Mouse (Mus musculus) heart, embryonic 11.5 days (tissue): ENCODE measurements around the gene Trip4. TPM values are rescaled to one million over a fixed set of nuclear protein-coding genes. Genes with fewer than 3 reads are reported as not detected.

ENCODE experiments used
- ATAC-seq: fragments of 200-750 bp; cut with Nextera tagmentation; replicated peaks from 2 replicates; pipeline ENCODE4 v1.8.0; 2017; ENCODE audit warnings: moderate library complexity; ENCODE audit not compliant: insufficient number of reproducible peaks, low FRiP score, low TSS enrichment
- H3K27ac ChIP-seq: fragments of 300-500 bp; sonication (generic); 2 replicates; pipeline ENCODE4 v1.5.1; 2014; ENCODE audit warnings: mild to moderate bottlenecking, low read depth, low read length
- H3K27me3 ChIP-seq: fragments of 300-500 bp; sonication (generic); 2 replicates; pipeline ENCODE4 v1.6.1; 2014; ENCODE audit warnings: mild to moderate bottlenecking, low read length, mixed read lengths; ENCODE audit not compliant: control insufficient read depth, insufficient read depth
- H3K36me3 ChIP-seq: fragments of 300-500 bp; sonication (generic); 2 replicates; pipeline ENCODE4 v1.6.1; 2014; ENCODE audit warnings: mild to moderate bottlenecking, low read length, moderate library complexity, mixed read lengths; ENCODE audit not compliant: control insufficient read depth, insufficient read depth
- H3K4me1 ChIP-seq: fragments of 300-500 bp; sonication (generic); 2 replicates; pipeline ENCODE4 v1.6.1; 2014; ENCODE audit warnings: low read length; ENCODE audit not compliant: control insufficient read depth, insufficient read depth
- H3K4me2 ChIP-seq: fragments of 300-500 bp; sonication (generic); 2 replicates; pipeline ENCODE4 v1.6.1; 2014; ENCODE audit warnings: mild to moderate bottlenecking, moderate library complexity
- H3K4me3 ChIP-seq: fragments of 300-500 bp; sonication (generic); 2 replicates; pipeline ENCODE4 v1.5.1; 2014; ENCODE audit warnings: low read depth, low read length
- H3K9ac ChIP-seq: fragments of 300-500 bp; sonication (generic); 2 replicates; pipeline ENCODE4 v1.6.1; 2014; ENCODE audit warnings: mild to moderate bottlenecking, low read depth, low read length, moderate library complexity
- H3K9me3 ChIP-seq: fragments of 300-500 bp; sonication (generic); replicated peaks from 2 replicates; pipeline ENCODE4 v1.6.1; 2016; ENCODE audit warnings: low read length; ENCODE audit not compliant: control insufficient read depth
- WGBS: fragments of 180-500 bp; shearing (Covaris S2); extraction: QIAGEN DNeasy Blood & Tissue Kit; methylation state at CpG from one replicate; pipeline ENCODE4 v1.1.7; 2014; ENCODE audit not compliant: insufficient replicate concordance; 5-methylcytosine and 5-hydroxymethylcytosine counted together
- polyA plus RNA-seq: library from polyadenylated mRNA; unstranded; fragments of >200 nt; fragmentation: Nextera tagmentation; extraction: Ambion mirVana; gene quantifications from 2 replicates; pipeline ENCODE4 v1.2.1, GENCODE M21; 2014

Gene Trip4
- polyA plus RNA-seq, 1 experiment from 2014 or later, result 29.6 TPM

GRCm38 (mm10) chr9:65850203-65850602 lies 58.4 kb downstream of the Trip4 start:
- Histone ChIP-seq H3K27ac (no peak overlapping the region), H3K36me3 (peaks cover 7% of the 10 kb centered on the region), H3K4me3 (no peak overlapping the region), H3K9me3 (no peaks in the 10 kb centered on the region), H3K4me2 (no peak overlapping the region), H3K4me1 (peaks cover 4% of the 10 kb centered on the region), H3K9ac (no peak overlapping the region), H3K27me3 (no peaks in the 10 kb centered on the region)
- ATAC-seq, result no peak
- 30% methylated on average over 1 of the region's 1 CpGs for WGBS

- H3K4me2 ChIP-seq, result no peak overlapping the region
- H3K4me3 ChIP-seq, result no peak overlapping the region
- H3K9ac ChIP-seq, result no peak overlapping the region
- H3K9me3 ChIP-seq, result no peaks in the 10 kb centered on the region
- H3K4me1 ChIP-seq, result peaks cover 4% of the 10 kb centered on the region
- no peak for ATAC-seq
- peaks cover 4% of the 10 kb centered on the region for H3K36me3 ChIP-seq
- no peak overlapping the region for H3K27ac ChIP-seq
- no peaks in the 10 kb centered on the region for H3K27me3 ChIP-seq
These were observed 60.4 kb downstream of the Trip4 start for GRCm38 (mm10) chr9:65848154-65848553.

GRCm38 (mm10) chr9:65844421-65845165 lies 64.0 kb downstream of the Trip4 start:
- WGBS, result 86% methylated on average over 7 of the region's 7 CpGs

GRCm38 (mm10) chr9:65839841-65840240 lies 68.8 kb downstream of the Trip4 start:
- Histone ChIP-seq H3K4me2 (no peak overlapping the region), H3K36me3 (peaks cover 5% of the 10 kb centered on the region), H3K4me3 (no peak overlapping the region), H3K27me3 (no peaks in the 10 kb centered on the region), H3K9me3 (no peaks in the 10 kb centered on the region), H3K4me1 (no peaks in the 10 kb centered on the region), H3K27ac (no peak overlapping the region), H3K9ac (no peak overlapping the region)
- WGBS, result 100% methylated on average over 1 of the region's 1 CpGs
- no peak for ATAC-seq

More at GRCm38 (mm10) chr9:65844421-65845165, 64.0 kb downstream of the Trip4 start:
- Histone ChIP-seq H3K9me3 (no peaks in the 10 kb centered on the region), H3K9ac (no peak overlapping the region), H3K27ac (no peak overlapping the region), H3K4me2 (no peak overlapping the region), H3K36me3 (peaks cover 2% of the 10 kb centered on the region), H3K4me1 (peaks cover 4% of the 10 kb centered on the region), H3K27me3 (no peaks in the 10 kb centered on the region), H3K4me3 (no peak overlapping the region)
- no peak for ATAC-seq

- H3K4me2 ChIP-seq, result no peak overlapping the region
- H3K9me3 ChIP-seq, result no peaks in the 10 kb centered on the region
- H3K27ac ChIP-seq, result no peak overlapping the region
- no peak for ATAC-seq
- no peak overlapping the region for H3K4me3 ChIP-seq
- no peak overlapping the region for H3K9ac ChIP-seq
- H3K4me1 ChIP-seq, result no peaks in the 10 kb centered on the region; the same call in 1 of the 2 replicates
- H3K27me3 ChIP-seq, result no peaks in the 10 kb centered on the region
- H3K36me3 ChIP-seq, result peaks cover 8% of the 10 kb centered on the region
These were observed 71.7 kb downstream of the Trip4 start for GRCm38 (mm10) chr9:65836916-65837315.

GRCm38 (mm10) chr9:65834628-65835354 lies 73.8 kb downstream of the Trip4 start:
- H3K4me3 ChIP-seq, result no peak overlapping the region
- no peak for ATAC-seq
- no peak overlapping the region for H3K4me2 ChIP-seq
- H3K9ac ChIP-seq, result no peak overlapping the region
- no peaks in the 10 kb centered on the region for H3K27me3 ChIP-seq
- H3K27ac ChIP-seq, result no peak overlapping the region
- no peaks in the 10 kb centered on the region for H3K9me3 ChIP-seq
- WGBS, result 74% methylated on average over 10 of the region's 10 CpGs
- no peaks in the 10 kb centered on the region; the same call in 1 of the 2 replicates for H3K4me1 ChIP-seq
- peaks cover 8% of the 10 kb centered on the region for H3K36me3 ChIP-seq

GRCm38 (mm10) chr9:65833640-65834039 lies 75.0 kb downstream of the Trip4 start:
- no peaks in the 10 kb centered on the region for H3K9me3 ChIP-seq
- ATAC-seq, result no peak
- no peaks in the 10 kb centered on the region for H3K27me3 ChIP-seq
- H3K27ac ChIP-seq, result no peak overlapping the region
- no peak overlapping the region for H3K4me3 ChIP-seq
- no peak overlapping the region for H3K9ac ChIP-seq
- peaks cover 2% of the 10 kb centered on the region; the same call in 1 of the 2 replicates for H3K4me1 ChIP-seq
- no peak overlapping the region for H3K4me2 ChIP-seq
- peaks cover 7% of the 10 kb centered on the region for H3K36me3 ChIP-seq

- peaks cover 3% of the 10 kb centered on the region for H3K36me3 ChIP-seq
- H3K27me3 ChIP-seq, result no peaks in the 10 kb centered on the region
- no peak for ATAC-seq
- peaks cover 6% of the 10 kb centered on the region; the same call in 1 of the 2 replicates for H3K4me1 ChIP-seq
- H3K9me3 ChIP-seq, result no peaks in the 10 kb centered on the region
- no peak overlapping the region for H3K27ac ChIP-seq
- H3K4me2 ChIP-seq, result no peak overlapping the region
- H3K9ac ChIP-seq, result no peak overlapping the region
- H3K4me3 ChIP-seq, result no peak overlapping the region
- WGBS, result 92% methylated on average over 2 of the region's 2 CpGs
These were observed 75.4 kb downstream of the Trip4 start for GRCm38 (mm10) chr9:65833230-65833629.
